Mouse (Mus musculus) embryonic facial prominence, embryonic 15.5 days (tissue): Measurements from ENCODE around the gene Sos2. TPM values are rescaled to one million over a fixed set of nuclear protein-coding genes. Genes with fewer than 3 reads are reported as not detected.
A peak's percentile ranks its signal among the peaks of the same experiment; 100 is the strongest.

Experiments
- ATAC-seq: fragments of 200-750 bp; cut with Nextera tagmentation; 2 replicates; pipeline ENCODE4 v1.8.0; 2017; ENCODE audit warnings: low read depth, moderate TSS enrichment; ENCODE audit not compliant: insufficient number of reproducible peaks, low FRiP score, low TSS enrichment
- H3K27ac ChIP-seq: fragments of 300-500 bp; sonication (generic); replicated peaks from 2 replicates; pipeline ENCODE4 v1.5.1; 2015; ENCODE audit warnings: mild to moderate bottlenecking, inconsistent platforms
- H3K27me3 ChIP-seq: fragments of 300-500 bp; sonication (generic); 2 replicates; pipeline ENCODE4 v1.6.1; 2015; ENCODE audit warnings: inconsistent platforms
- H3K36me3 ChIP-seq: fragments of 300-500 bp; sonication (generic); 2 replicates; pipeline ENCODE4 v1.6.1; 2015; ENCODE audit warnings: mild to moderate bottlenecking, inconsistent platforms
- H3K4me1 ChIP-seq: fragments of 300-500 bp; sonication (generic); 2 replicates; pipeline ENCODE4 v1.6.1; 2015; ENCODE audit warnings: inconsistent platforms
- H3K4me2 ChIP-seq: fragments of 300-500 bp; sonication (generic); replicated peaks from 2 replicates; pipeline ENCODE4 v1.6.1; 2015; ENCODE audit warnings: mild to moderate bottlenecking, inconsistent platforms
- H3K4me3 ChIP-seq: fragments of 300-500 bp; sonication (generic); replicated peaks from 2 replicates; pipeline ENCODE4 v1.5.1; 2015; ENCODE audit warnings: mild to moderate bottlenecking, inconsistent platforms
- H3K9ac ChIP-seq: fragments of 300-500 bp; sonication (generic); 2 replicates; pipeline ENCODE4 v1.6.1; 2015; ENCODE audit warnings: inconsistent platforms
- H3K9me3 ChIP-seq: fragments of 300-500 bp; sonication (generic); replicated peaks from 2 replicates; pipeline ENCODE4 v1.6.1; 2016; ENCODE audit warnings: inconsistent platforms
- WGBS: fragments of 180-500 bp; shearing (Covaris S2); methylation state at CpG from one replicate; pipeline ENCODE4 v1.1.7; 2015; 5-methylcytosine and 5-hydroxymethylcytosine counted together
- polyA plus RNA-seq: library from polyadenylated mRNA; unstranded; fragments of >200 nt; fragmentation: Nextera tagmentation; extraction: Ambion mirVana; gene quantifications from 2 replicates; pipeline ENCODE4 v1.2.1, GENCODE M21; 2015

The Sos2 gene
- polyA plus RNA-seq = 10.3 and 10.7 TPM in 2 replicates

GRCm38 (mm10) chr12:69681566-69682061 lies at the start of gene Sos2:
Gene Sos2, minus strand, starts transcription at chr12:69681852.
- under 1% methylated on average over 49 of the region's 85 CpGs for WGBS
- Histone ChIP-seq H3K36me3 (no peaks in the 10 kb centered on the region), H3K9ac (peak within 1 kb of the TSS; percentile 95), H3K4me2 (peak within 1 kb of the TSS; percentile 68), H3K27ac (peak within 1 kb of the TSS; percentile 97), H3K4me1 (peaks cover 17% of the 10 kb centered on the region), H3K9me3 (no peaks in the 10 kb centered on the region), H3K4me3 (peak within 1 kb of the TSS; percentile 98), H3K27me3 (no peaks in the 10 kb centered on the region)
- peak; percentile 85 for ATAC-seq

DNA sequence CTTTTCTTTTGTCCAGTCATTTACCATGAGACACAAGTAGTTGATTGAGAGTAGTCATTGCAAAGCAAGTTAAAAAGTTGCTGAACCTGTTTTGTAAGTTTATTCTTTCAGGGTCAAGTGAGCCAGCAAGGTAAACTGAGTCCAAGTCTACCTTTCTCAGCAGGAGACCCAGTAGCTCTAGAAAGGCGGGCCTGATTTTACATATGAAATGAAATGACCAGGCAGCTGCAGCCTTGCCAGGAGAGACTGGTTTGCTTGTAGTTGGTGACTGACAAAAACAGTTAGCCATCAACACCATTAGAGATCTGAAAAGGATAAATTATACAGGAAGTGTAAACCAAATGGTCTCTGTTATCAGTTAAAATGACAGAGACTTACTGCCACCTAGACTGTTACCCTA lies 48.7 kb upstream of the Sos2 start:
- Histone ChIP-seq H3K27ac (no peak overlapping the region), H3K36me3 (no peaks in the 10 kb centered on the region), H3K4me1 (peaks cover 3% of the 10 kb centered on the region), H3K4me2 (no peak overlapping the region), H3K9me3 (no peaks in the 10 kb centered on the region), H3K9ac (no peak overlapping the region), H3K4me3 (no peak overlapping the region), H3K27me3 (no peaks in the 10 kb centered on the region)
- 83% methylated on average over 1 of the region's 1 CpGs for WGBS
- no peak for ATAC-seq

GRCm38 (mm10) chr12:69729246-69729645 lies 47.6 kb upstream of the Sos2 start:
- Histone ChIP-seq H3K27me3 (no peaks in the 10 kb centered on the region), H3K4me3 (no peak overlapping the region), H3K27ac (no peak overlapping the region), H3K9me3 (no peaks in the 10 kb centered on the region), H3K9ac (no peak overlapping the region), H3K4me2 (no peak overlapping the region), H3K4me1 (peaks cover 5% of the 10 kb centered on the region), H3K36me3 (no peaks in the 10 kb centered on the region)
- no peak for ATAC-seq
- WGBS = 80% methylated on average over 1 of the region's 1 CpGs

GRCm38 (mm10) chr12:69724711-69725460 lies 43.2 kb upstream of the Sos2 start, which contains the start of the genes L2hgdh and Atp5s:
Gene L2hgdh, minus strand, starts transcription at chr12:69724873.
Gene Atp5s, plus strand, starts transcription at chr12:69724950.
- WGBS = under 1% methylated on average over 60 of the region's 60 CpGs
- no peaks in the 10 kb centered on the region for H3K27me3 ChIP-seq
- H3K4me1 ChIP-seq = peaks cover 15% of the 10 kb centered on the region
- H3K27ac ChIP-seq = peak within 1 kb of the TSS; percentile 82
- peak; percentile 96 for ATAC-seq
- H3K36me3 ChIP-seq = peaks cover 3% of the 10 kb centered on the region
- H3K9ac ChIP-seq = peak within 1 kb of the TSS; percentile 60
- peak within 1 kb of the TSS; percentile 64 for H3K4me3 ChIP-seq
- peak within 1 kb of the TSS; percentile 87 for H3K4me2 ChIP-seq
- peaks cover 1% of the 10 kb centered on the region; the same call in 1 of the 2 replicates for H3K9me3 ChIP-seq

- WGBS = 2% methylated on average over 24 of the region's 24 CpGs
- H3K4me2 ChIP-seq = peak overlapping the region; percentile 87
- no peak for ATAC-seq
- H3K27ac ChIP-seq = peak overlapping the region; percentile 82; the same call in 1 of the 2 replicates
- H3K4me1 ChIP-seq = peaks cover 15% of the 10 kb centered on the region
- peak overlapping the region; percentile 64 for H3K4me3 ChIP-seq
- H3K9me3 ChIP-seq = peaks cover 8% of the 10 kb centered on the region
- H3K27me3 ChIP-seq = no peaks in the 10 kb centered on the region
- H3K9ac ChIP-seq = peak overlapping the region; percentile 60
- peaks cover 11% of the 10 kb centered on the region for H3K36me3 ChIP-seq
These were observed 42.5 kb upstream of the Sos2 start for GRCm38 (mm10) chr12:69724018-69724710.

DNA sequence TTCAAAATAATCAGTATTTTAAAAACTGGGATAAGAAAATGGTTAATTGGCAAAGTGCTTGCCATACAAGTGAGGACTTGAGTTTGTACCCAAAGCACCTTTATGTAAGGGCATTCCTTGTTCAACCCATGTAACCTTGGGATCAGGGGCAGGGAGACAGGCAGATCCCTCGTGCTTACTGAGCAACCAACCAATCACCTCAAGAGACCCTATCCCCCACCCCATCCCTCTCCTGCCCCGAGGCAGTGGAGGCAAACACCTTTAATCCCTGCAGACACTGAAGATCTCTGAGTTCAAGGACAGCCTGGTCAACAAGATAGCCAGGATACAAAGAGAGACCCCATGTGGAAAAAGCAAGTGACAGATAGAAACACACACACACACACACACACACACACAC lies 41.7 kb upstream of the Sos2 start:
- Histone ChIP-seq H3K27me3 (no peaks in the 10 kb centered on the region), H3K4me3 (peak overlapping the region; percentile 64), H3K27ac (no peak overlapping the region), H3K36me3 (peaks cover 15% of the 10 kb centered on the region), H3K9ac (no peak overlapping the region), H3K4me2 (peak overlapping the region; percentile 87), H3K4me1 (peaks cover 15% of the 10 kb centered on the region), H3K9me3 (peaks cover 9% of the 10 kb centered on the region)
- ATAC-seq = no peak
- WGBS = 45% methylated on average over 2 of the region's 2 CpGs

GRCm38 (mm10) chr12:69722857-69723256 lies 41.2 kb upstream of the Sos2 start:
- Histone ChIP-seq H3K27me3 (no peaks in the 10 kb centered on the region), H3K27ac (no peak overlapping the region), H3K4me3 (no peak overlapping the region), H3K9ac (no peak overlapping the region), H3K9me3 (peaks cover 9% of the 10 kb centered on the region), H3K36me3 (peaks cover 19% of the 10 kb centered on the region), H3K4me1 (peaks cover 15% of the 10 kb centered on the region), H3K4me2 (no peak overlapping the region)
- ATAC-seq = no peak
- WGBS = 94% methylated on average over 3 of the region's 3 CpGs

DNA sequence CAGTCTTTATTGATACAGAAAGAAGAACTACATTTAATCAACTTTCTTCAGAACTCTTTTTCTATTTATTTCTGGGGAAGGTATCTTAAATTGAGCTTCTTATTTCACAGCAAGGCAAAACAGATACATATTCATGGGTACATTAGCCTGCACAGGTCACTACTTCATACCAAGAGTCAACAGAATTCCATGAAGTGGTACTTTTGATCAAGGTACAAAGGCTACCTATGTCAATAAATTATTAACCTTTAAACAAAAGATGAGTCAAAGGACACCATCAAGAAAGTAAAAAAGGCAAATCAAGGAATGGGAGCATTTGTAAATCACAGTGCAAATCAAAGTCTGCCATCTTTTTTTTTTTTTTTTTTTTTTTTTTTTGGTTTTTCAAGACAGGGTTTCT lies 32.0 kb upstream of the Sos2 start:
- Histone ChIP-seq H3K4me3 (no peak overlapping the region), H3K9me3 (no peaks in the 10 kb centered on the region), H3K36me3 (peaks cover 20% of the 10 kb centered on the region; the same call in 1 of the 2 replicates), H3K9ac (no peak overlapping the region), H3K27ac (no peak overlapping the region), H3K4me2 (no peak overlapping the region), H3K27me3 (no peaks in the 10 kb centered on the region), H3K4me1 (no peaks in the 10 kb centered on the region)
- ATAC-seq = no peak

GRCm38 (mm10) chr12:69704799-69705458 lies 23.3 kb upstream of the Sos2 start:
- no peaks in the 10 kb centered on the region for H3K9me3 ChIP-seq
- H3K36me3 ChIP-seq = peaks cover 6% of the 10 kb centered on the region; the same call in 1 of the 2 replicates
- no peaks in the 10 kb centered on the region for H3K4me1 ChIP-seq
- H3K4me2 ChIP-seq = no peak overlapping the region
- WGBS = 85% methylated on average over 11 of the region's 11 CpGs
- H3K9ac ChIP-seq = no peak overlapping the region
- H3K27me3 ChIP-seq = no peaks in the 10 kb centered on the region
- ATAC-seq = no peak
- H3K27ac ChIP-seq = no peak overlapping the region
- H3K4me3 ChIP-seq = no peak overlapping the region

GRCm38 (mm10) chr12:69698352-69698751 lies 16.7 kb upstream of the Sos2 start:
- Histone ChIP-seq H3K36me3 (0 out of 2 replicates have a peak, but pooled peaks cover 17% of the 10 kb centered on the region), H3K9me3 (no peaks in the 10 kb centered on the region), H3K4me2 (no peak overlapping the region), H3K27me3 (no peaks in the 10 kb centered on the region), H3K4me1 (no peaks in the 10 kb centered on the region), H3K4me3 (no peak overlapping the region), H3K27ac (no peak overlapping the region), H3K9ac (no peak overlapping the region)
- peak; percentile 73; the same call in 1 of the 2 replicates for ATAC-seq
- WGBS = 71% methylated on average over 6 of the region's 6 CpGs

DNA sequence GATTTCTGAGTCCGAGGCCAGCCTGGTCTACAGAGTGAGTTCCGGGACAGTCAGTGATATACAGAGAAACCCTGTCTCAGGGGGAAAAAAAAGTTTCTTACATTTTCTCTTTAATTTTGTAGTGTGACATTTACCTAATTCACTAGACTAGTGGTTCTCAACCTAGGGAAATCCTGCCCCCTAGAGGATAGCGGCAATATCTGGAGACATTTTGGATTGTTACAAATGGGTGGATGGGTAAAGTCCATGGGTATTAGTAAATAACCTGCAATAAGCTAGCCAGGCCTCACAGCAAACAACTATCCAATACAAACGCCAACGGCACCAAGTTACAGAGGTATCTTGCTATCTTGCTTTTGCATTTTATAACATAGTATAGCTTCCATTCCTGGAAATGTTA lies 15.1 kb upstream of the Sos2 start:
- 80% methylated on average over 5 of the region's 5 CpGs for WGBS
- Histone ChIP-seq H3K4me3 (no peak overlapping the region), H3K27ac (no peak overlapping the region), H3K4me1 (no peaks in the 10 kb centered on the region), H3K4me2 (no peak overlapping the region), H3K9ac (no peak overlapping the region), H3K9me3 (no peaks in the 10 kb centered on the region), H3K27me3 (no peaks in the 10 kb centered on the region), H3K36me3 (0 out of 2 replicates have a peak, but pooled peaks cover 12% of the 10 kb centered on the region)
- ATAC-seq = no peak
